Mouse (Mus musculus): ENCODE measurements around the gene Gabbr2. TPM values are rescaled to one million over a fixed set of nuclear protein-coding genes. Genes with fewer than 3 reads are reported as not detected.
A peak's percentile ranks its signal among the peaks of the same experiment; 100 is the strongest.

Gene Gabbr2
- total RNA-seq, 2 experiments from 2014 or later: 203 to 223 TPM

GRCm38 (mm10) chr4:46630390-46630789, 361.3 kb downstream of the Gabbr2 start:
- Histone ChIP-seq H3K4me3 (no peak overlapping the region), H3K27ac (no peak overlapping the region)
- no peak for DNase-seq (ENCODE audit: low spot score in 2 of 2)
- peak; percentile 62 for TF ChIP-seq CTCF (conservative IDR thresholded peaks at IDR 0.05)

GRCm38 (mm10) chr4:46628873-46629272, 362.8 kb downstream of the Gabbr2 start:
- Histone ChIP-seq H3K4me3 (no peak overlapping the region), H3K27ac (no peak overlapping the region)
- no peak for DNase-seq (ENCODE audit: low spot score in 2 of 2)
- TF ChIP-seq CTCF (conservative IDR thresholded peaks at IDR 0.05): no peak

- TF ChIP-seq CTCF (conservative IDR thresholded peaks at IDR 0.05): no peak
- no peak for DNase-seq (ENCODE audit: low spot score in 2 of 2)
- Histone ChIP-seq H3K4me3 (no peak overlapping the region), H3K27ac (no peak overlapping the region)
These were observed 363.6 kb downstream of the Gabbr2 start for GRCm38 (mm10) chr4:46628081-46628480.

DNA sequence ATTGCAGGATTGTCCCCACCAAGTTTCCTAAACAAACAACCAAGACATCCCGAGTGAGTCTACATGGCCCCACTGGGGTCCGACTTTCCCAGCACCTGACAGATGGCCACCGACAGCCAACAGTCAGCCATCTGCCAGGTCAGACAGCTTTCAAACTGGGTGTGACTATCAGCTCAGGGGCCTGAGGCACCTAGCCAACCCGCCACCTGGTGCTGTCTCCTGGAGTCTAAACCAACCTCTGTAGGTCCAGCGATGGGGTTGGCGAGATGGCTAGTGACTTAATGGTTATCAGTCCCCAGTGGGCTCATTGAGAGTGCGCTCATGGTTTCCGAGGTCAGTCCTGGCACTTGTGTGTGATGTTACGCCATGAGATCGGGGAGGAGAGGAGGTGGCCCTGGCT, 366.6 kb downstream of the Gabbr2 start:
- TF ChIP-seq CTCF (conservative IDR thresholded peaks at IDR 0.05): no peak
- no peak for DNase-seq (ENCODE audit: low spot score in 2 of 2)
- Histone ChIP-seq H3K27ac (no peak overlapping the region), H3K4me3 (no peak overlapping the region)

GRCm38 (mm10) chr4:46623007-46623406, 368.7 kb downstream of the Gabbr2 start:
- no peak for DNase-seq (ENCODE audit: low spot score in 2 of 2)
- H3K27ac ChIP-seq: no peak overlapping the region
- no peak overlapping the region for H3K4me3 ChIP-seq
- TF ChIP-seq CTCF (conservative IDR thresholded peaks at IDR 0.05): no peak

GRCm38 (mm10) chr4:46620946-46621345, 370.7 kb downstream of the Gabbr2 start:
- no peak overlapping the region for H3K27ac ChIP-seq
- DNase-seq (ENCODE audit: low spot score in 2 of 2): no peak
- no peak overlapping the region for H3K4me3 ChIP-seq
- no peak for TF ChIP-seq CTCF (conservative IDR thresholded peaks at IDR 0.05)

- H3K27ac ChIP-seq: no peak overlapping the region
- no peak for DNase-seq (ENCODE audit: low spot score in 2 of 2)
- peak; percentile 70 for TF ChIP-seq CTCF (conservative IDR thresholded peaks at IDR 0.05)
- H3K4me3 ChIP-seq: no peak overlapping the region; the same call in 1 of the 2 replicates
These were observed 371.3 kb downstream of the Gabbr2 start for GRCm38 (mm10) chr4:46620330-46620729.

GRCm38 (mm10) chr4:46618196-46618817, 373.4 kb downstream of the Gabbr2 start:
- no peak overlapping the region for H3K4me3 ChIP-seq
- peak; percentile 60 for TF ChIP-seq CTCF (conservative IDR thresholded peaks at IDR 0.05)
- no peak for DNase-seq (ENCODE audit: low spot score in 2 of 2)
- H3K27ac ChIP-seq: no peak overlapping the region

GRCm38 (mm10) chr4:46617408-46617807, 374.3 kb downstream of the Gabbr2 start:
- no peak overlapping the region for H3K27ac ChIP-seq
- peak; percentile 69 for TF ChIP-seq CTCF (conservative IDR thresholded peaks at IDR 0.05)
- DNase-seq (ENCODE audit: low spot score in 2 of 2): no peak
- no peak overlapping the region for H3K4me3 ChIP-seq

DNA sequence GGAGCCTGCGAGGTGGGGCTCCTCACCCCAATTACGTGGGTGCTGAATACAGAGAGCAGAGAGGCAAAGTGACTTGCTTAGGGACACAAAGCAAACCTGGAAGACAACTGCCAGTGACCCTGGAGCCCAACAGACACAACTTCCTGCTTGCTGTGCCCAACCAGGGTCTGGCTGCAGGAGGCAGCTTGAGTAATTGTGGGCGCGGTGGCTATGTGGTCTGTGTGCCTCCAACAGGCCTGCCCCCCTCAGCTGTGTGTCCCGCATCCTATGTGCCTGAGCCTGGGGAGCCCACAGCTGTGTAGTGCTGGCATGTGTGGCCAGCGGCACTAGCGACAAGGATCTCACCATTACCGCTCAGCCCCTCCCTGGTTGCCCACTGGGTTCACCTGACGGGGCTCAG, 377.0 kb downstream of the Gabbr2 start:
- Histone ChIP-seq H3K4me3 (no peak overlapping the region), H3K27ac (no peak overlapping the region)
- no peak for DNase-seq (ENCODE audit: low spot score in 2 of 2)
- no peak for TF ChIP-seq CTCF (conservative IDR thresholded peaks at IDR 0.05)

DNA sequence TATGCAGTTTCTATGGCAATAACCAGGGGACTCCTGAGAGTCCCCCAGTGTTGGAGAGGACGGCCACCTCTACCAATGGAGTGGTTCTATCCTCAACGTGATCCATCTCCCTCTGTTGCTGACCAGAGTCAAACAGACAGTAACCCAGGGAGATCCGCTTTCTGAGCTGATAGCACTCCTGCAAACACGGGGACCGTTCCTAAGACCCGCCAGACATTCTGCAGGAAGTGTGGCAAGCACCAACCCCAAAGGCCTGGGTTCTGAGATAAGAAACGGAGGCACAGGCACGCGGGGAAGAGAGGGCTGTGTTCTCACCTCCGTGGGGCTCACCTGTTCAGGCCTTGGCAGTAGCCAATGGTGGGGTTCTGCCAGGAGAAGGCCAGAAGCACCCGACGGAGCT, 378.1 kb downstream of the Gabbr2 start:
- Histone ChIP-seq H3K27ac (no peak overlapping the region), H3K4me3 (no peak overlapping the region)
- no peak for DNase-seq (ENCODE audit: low spot score in 2 of 2)
- no peak for TF ChIP-seq CTCF (conservative IDR thresholded peaks at IDR 0.05)

Other genes with a start within 250 kb of the Gabbr2 start
- gene Anks6, start 65.6 kb upstream of the Gabbr2 start, total RNA-seq (2021): 10 to 100 TPM; 21.7 to 25.9 TPM
- under 1 TPM; 0.69 to 0.97 TPM for gene Galnt12, start 100.0 kb upstream of the Gabbr2 start, total RNA-seq (2021)
- gene Col15a1, start 216.3 kb upstream of the Gabbr2 start, total RNA-seq (2021): 1 to 10 TPM; 6.8 to 7.0 TPM

Measured in layer of hippocampus, adult 2 months (tissue).